Comparison of ENCODE assay signal across 11 mouse cellular contexts in the genomic region with DNA sequence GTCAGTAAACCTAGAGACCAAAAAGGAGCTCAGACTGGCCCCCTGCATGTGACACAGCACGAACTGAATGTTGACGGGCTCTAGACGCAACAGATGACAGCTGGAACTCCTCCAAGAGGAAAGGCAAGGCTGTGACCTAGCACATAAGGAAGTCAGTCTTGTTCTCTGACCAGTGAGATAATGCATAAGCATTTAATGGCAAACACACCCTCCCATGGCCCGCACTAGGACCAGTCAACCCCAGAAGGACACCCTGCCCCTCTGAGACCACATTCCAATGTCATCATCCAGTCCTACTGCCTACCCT. TPM values are rescaled to one million over a fixed set of nuclear protein-coding genes. Genes with fewer than 3 reads are reported as not detected.
DNase-seq lines count a peak whose midpoint lies in the region; ATAC-seq and TF ChIP-seq lines count a peak whose summit lies in the region.
"Had no signal": no experiment of that assay in that cellular context is flagged by ENCODE, and none has a peak within 500 bp of the region (broad histone marks: within the 10 kb centered on the region; RNA-seq: fewer than 3 reads in every experiment).

No protein-coding gene starts in this region.

- peak; percentile 97 for DNase-seq in heart, adult 11 months
- no peak for DNase-seq in heart, embryonic 10.5 days (ENCODE audit: low spot score)
- DNase-seq in heart, adult 9 months (ENCODE audit: low spot score in 2 of 2) = peak; percentile 43 to 59
- peak; percentile 31 for DNase-seq in lung, postnatal 14 days
- DNase-seq in gastrocnemius, postnatal 10 days = no peak

- peaks cover 45% of the 10 kb centered on the region for H3K4me1 ChIP-seq in heart, embryonic 10.5 days
- H3K4me1 ChIP-seq in ES-Bruce4 (ENCODE audit: control insufficient read depth, insufficient read depth, low read length) = no peaks in the 10 kb centered on the region

- no peaks in the 10 kb centered on the region for H3K9me3 ChIP-seq in heart, embryonic 10.5 days
- no peaks in the 10 kb centered on the region for H3K9me3 ChIP-seq in ES-Bruce4 (replicated peaks; ENCODE audit: control insufficient read depth, insufficient read depth, low read length, poor library complexity, severe bottlenecking)
- H3K9me3 ChIP-seq: forebrain, embryonic 13.5 days; hindbrain, embryonic 13.5 days; neural tube, embryonic 13.5 days had no signal

- TF ChIP-seq POLR2A in ES-Bruce4 (IDR thresholded peaks at IDR 0.05; ENCODE audit: insufficient read depth, low read length) = no peak

- H3K27me3 ChIP-seq in heart, embryonic 10.5 days (ENCODE audit: insufficient read depth, poor library complexity, severe bottlenecking) = peaks cover 3% of the 10 kb centered on the region
- H3K27me3 ChIP-seq in ES-Bruce4 (ENCODE audit: control insufficient read depth, insufficient read depth, low read length, poor library complexity, severe bottlenecking) = no peaks in the 10 kb centered on the region

- TF ChIP-seq CTCF in ES-Bruce4 (IDR thresholded peaks at IDR 0.05; ENCODE audit: low read depth, low read length) = no peak

- 44% methylated on average over 4 of the region's 4 CpGs for WGBS in heart, embryonic 10.5 days

- no peak for ATAC-seq in frontal cortex, adult (ENCODE audit: low TSS enrichment)
- ATAC-seq in erythroid progenitor cell, adult 5-6 weeks (replicated peaks; ENCODE audit: low FRiP score, poor library complexity, severe bottlenecking) = no peak

- TF ChIP-seq EP300 in ES-Bruce4 (IDR thresholded peaks at IDR 0.05; ENCODE audit: insufficient read depth, low read depth, low read length) = no peak

- H3K4me3 ChIP-seq in heart, embryonic 10.5 days = no peak overlapping the region
- no peak overlapping the region for H3K4me3 ChIP-seq in ES-Bruce4 (ENCODE audit: low read depth, low read length)

- H3K36me3 ChIP-seq in heart, embryonic 10.5 days = no peaks in the 10 kb centered on the region
- no peaks in the 10 kb centered on the region for H3K36me3 ChIP-seq in ES-Bruce4 (ENCODE audit: control insufficient read depth, insufficient read depth, low read length, poor library complexity, severe bottlenecking)
- H3K36me3 ChIP-seq: hindbrain, embryonic 13.5 days; neural tube, embryonic 13.5 days had no signal

- H3K27ac ChIP-seq in heart, embryonic 10.5 days = no peak overlapping the region
- H3K27ac ChIP-seq in ES-Bruce4 (ENCODE audit: insufficient read depth, low read length) = no peak overlapping the region
- H3K27ac ChIP-seq: forebrain, embryonic 13.5 days; neural tube, embryonic 13.5 days had no signal

- H3K9ac ChIP-seq in ES-Bruce4 (ENCODE audit: low read depth, poor library complexity, severe bottlenecking) = 0 out of 2 replicates have a peak overlapping the region, but pooled peaks have one; percentile 60
- H3K9ac ChIP-seq: forebrain, embryonic 13.5 days had no signal

RNA-seq across cellular contexts. Expression of gene Tex2, which starts 1.1 kb away (rescaled TPM):
- 12.5 and 17.9 TPM in 2 replicates for polyA plus RNA-seq in heart, embryonic 10.5 days (2016; fragmentation: Nextera tagmentation; extraction: Ambion mirVana)
- 28.8 and 31.3 TPM in 2 replicates for polyA plus RNA-seq in ES-Bruce4 (2011; ENCODE audit: insufficient read depth, insufficient read length, low read depth, missing spikeins)
- total RNA-seq in erythroid progenitor cell, adult 5-6 weeks (2015; ENCODE audit: low replicate concordance) = 18.9 and 32.1 TPM in 2 replicates
- 35.9 and 41.8 TPM in 2 replicates for total RNA-seq in erythroid progenitor cell, adult 5-6 weeks (2017; ENCODE audit: low replicate concordance)
- 10 to 100 TPM; 22.1 to 24.1 TPM for total RNA-seq in gastrocnemius, postnatal 10 days (2021)

Comparison
In these comparisons a context has a peak if more than half of its experiments do, and no peak if none do; other contexts are left out.
1. DNase-seq: peak in heart, adult 11 months (single experiment), heart, adult 9 months (2 of 2) and lung, postnatal 14 days (single experiment); none in heart, embryonic 10.5 days (single experiment) and gastrocnemius, postnatal 10 days (single experiment).